Mouse (Mus musculus): Measurements from ENCODE around the gene Rpf1.

Gene Rpf1

DNA sequence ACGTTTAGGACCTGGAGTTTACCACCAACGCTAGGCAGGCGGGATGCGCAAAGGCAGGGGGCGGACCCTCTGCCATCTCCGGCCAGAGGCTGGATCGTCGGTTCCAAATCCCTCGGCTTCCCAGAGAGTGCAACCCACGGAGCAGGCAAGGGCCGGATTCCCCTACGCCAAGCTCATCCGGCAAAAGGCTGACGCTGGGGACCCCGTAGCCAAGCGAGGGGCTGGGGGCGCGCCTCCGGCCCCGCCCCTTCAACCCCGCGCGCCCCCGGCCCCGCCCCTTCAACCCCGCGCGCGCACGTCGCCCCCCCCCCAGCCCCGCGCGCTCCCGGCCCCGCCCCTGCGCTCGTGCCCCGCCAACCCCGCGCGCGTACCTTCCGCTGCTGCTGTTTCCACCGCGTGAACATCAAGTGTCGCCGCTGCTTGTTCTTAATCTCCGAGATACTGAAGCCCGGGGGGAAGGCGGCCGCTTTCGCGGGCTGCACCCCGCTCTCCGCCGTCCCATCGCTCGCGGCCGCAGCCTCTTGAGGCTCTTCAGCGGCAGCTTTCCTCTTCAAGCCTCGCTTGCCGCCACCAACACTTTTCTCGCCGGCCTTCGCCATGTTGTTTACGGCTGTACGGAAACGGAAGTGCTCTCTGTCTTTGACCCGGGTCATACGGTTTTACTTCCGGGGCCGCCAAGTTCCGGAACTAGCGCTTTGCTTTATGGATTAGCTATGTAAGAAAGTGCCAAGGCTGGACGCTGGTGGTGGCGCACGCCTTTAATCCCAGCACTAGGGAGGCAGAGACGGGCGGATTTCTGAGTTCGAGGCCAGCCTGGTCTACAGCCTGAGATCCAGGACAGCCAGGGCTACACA is at the start of gene Rpf1:
Gene Rpf1 (minus strand): TSS at position 632 of the 854 bp plus-strand sequence.
- peak; percentile 97 for DNase-seq (ENCODE audit: low read depth, low spot score)

DNA sequence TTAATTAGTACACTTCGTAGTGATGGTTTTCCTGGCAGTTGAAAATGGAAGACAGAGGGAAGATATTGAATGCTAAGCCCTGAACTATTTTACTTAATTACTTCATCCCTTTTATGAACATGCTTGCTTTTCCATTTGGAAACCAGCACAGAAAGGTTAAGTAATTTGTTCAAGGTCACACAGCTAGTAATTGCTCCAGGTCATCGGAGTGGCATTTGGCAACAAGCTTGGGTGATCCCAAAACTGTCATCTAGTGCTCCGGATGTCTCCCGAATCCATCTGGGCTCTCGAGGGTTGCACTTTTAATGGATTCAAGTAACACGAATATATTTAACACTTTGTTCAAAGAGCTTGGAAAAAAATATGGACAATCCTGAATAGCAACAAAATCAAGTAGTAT is 49.7 kb upstream of the Rpf1 start:
- no peak for DNase-seq (ENCODE audit: low read depth, low spot score)

DNA sequence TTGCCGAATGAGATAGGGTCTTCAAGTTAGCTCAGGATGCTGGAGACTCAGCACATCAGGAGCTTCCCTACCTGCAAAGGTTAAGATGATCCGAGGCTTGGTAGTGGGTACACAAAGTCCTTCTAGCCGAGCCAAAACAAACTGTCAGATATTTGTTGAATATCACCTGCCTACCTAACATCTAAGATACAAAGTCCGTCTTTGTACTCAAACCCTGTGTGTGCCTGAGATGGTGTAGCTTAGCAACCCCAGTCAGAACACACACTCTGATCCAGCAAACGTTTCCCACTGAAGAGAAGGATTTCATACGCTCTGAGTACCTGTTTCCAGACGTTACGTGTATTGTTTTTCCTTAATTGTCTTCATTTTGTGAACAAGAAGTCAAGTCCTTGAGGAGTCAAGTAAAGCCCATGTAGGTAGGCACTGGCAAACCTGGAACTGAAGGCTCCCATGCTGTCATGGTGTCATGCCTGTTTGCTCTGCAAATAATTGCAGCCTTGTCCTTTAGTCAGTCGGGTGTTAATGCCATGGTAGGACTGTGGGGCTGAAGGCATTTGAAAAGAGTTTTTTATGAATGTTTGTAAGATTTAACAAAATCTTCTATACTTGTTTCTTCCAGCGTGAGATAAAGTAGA is 49.0 kb upstream of the Rpf1 start, which contains the start of gene Uox:
Gene Uox (plus strand): TSS at position 279 of the 635 bp plus-strand sequence.
- no peak for DNase-seq (ENCODE audit: low read depth, low spot score)

DNA sequence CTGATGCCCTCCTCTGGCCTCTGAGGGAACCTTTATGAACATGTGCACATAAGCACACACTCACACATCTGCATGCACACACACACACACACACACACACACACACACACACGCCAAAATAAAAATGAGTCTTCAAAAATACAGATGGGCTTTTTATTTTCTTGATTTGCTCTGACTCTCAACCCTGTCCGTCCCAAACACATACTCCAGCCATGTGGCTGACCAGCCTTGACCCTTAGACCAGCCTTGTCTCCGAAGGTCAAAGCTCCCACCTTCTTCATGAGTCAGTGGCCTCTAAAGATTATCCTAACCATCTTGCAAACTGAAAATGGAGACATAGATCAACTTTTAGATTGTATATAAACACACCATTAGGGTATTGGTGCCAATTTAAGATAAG is 48.4 kb upstream of the Rpf1 start:
- no peak for DNase-seq (ENCODE audit: low read depth, low spot score)

DNA sequence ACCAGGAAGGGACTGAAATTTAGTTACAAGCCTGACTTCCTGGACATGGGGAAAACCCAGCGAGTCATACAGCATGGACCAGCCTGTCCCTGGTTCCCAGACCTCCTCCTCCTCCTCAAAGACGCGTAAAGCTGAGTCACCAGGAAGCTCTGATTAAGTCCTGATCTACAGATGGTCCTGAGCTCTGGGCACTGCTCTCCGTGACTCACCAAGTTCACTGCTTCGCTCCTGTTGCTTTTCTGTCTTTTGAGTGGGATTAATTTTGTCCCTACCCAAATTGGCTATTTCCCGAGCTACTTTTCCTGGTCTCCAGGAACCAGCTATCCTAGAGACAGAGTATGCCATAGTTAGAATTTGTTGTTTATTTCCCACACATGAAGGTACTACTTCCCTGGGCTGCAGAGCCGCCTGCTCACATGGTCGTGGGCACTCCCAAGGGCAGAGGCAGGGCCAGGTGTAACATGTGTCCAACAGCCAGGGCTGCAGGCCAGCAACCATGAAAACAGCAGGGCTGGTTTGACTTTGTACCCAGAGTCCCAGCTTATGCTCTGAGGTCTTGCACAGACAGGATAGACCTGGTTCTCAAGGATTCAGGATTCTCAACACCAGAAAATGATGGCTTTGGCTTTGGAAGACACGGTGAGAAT is 46.8 kb upstream of the Rpf1 start:
- DNase-seq (ENCODE audit: low read depth, low spot score), result peak; percentile 96

DNA sequence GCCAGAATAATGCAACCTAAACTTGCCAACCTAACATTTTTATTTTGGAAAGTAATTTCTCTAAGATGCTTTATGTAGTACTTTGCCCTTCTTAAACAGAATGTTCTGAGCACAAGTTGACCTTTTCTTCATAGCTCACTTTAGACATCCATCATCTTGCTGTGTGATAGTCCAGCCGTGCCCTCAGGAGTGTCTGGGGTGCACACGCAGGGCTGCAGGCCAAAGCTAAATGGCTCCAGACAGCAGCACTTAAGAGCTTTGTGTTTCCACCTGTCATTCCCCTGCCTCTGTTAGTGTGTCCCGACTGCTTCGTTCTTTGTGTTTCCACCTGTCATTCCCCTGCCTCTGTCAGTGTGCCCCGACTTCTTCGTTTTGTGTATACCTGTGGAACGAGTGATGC is 46.1 kb upstream of the Rpf1 start:
- peak; percentile 57 for DNase-seq (ENCODE audit: low read depth, low spot score)

DNA sequence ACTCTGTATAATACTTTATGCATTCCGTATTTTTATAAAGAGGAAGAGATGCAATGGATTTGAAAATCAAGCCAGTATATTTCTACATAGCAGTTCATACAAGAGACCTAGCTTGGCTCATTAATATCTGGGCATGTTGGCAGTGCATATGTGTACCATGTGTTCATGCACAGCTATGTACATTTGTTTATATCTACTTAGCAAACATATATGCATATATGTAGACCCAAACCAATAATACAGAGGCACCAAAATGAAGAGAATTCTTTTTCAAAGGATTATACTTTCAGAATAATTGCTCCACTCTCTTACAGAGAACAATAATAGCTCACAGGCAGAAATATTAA is 43.8 kb upstream of the Rpf1 start:
- DNase-seq (ENCODE audit: low read depth, low spot score), result no peak

DNA sequence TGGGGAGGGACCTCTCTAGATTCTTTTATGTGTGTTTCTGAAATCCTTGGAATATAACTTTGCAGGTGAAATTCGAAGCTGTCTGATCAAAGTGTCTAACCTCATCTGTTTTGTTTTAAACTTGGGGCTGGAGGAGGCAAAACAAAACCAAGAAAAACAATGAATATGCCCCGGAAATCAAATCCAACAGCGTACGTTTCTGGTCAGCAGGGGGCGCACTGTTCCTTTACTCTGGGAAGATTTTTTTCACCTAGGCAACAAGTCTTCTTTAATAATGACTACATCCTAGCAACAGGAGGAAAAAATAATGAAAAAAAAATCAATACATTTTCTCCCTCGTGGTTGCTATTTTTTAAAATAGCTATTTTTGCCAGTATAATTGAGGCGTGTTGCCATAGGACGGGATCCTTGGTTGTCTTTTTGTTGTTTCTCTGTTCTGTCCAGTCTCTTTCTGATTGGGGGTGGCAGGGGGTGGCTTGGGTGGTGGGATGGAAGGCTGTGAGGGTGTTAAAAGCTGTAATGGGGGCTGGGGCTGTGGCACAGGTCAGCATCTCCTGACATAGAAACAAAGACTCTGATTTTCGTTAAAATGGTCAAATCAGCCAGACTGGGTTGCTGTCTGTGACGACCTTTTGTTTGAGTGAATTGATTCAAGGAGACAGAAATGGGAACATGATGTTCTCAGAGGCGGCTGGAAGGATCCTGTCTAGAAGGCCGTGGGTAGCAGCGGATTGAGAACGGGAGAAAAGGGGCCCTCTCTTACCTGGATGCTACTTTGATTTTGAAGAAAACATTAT is 43.2 kb upstream of the Rpf1 start:
- DNase-seq (ENCODE audit: low read depth, low spot score), result peak; percentile 92

DNA sequence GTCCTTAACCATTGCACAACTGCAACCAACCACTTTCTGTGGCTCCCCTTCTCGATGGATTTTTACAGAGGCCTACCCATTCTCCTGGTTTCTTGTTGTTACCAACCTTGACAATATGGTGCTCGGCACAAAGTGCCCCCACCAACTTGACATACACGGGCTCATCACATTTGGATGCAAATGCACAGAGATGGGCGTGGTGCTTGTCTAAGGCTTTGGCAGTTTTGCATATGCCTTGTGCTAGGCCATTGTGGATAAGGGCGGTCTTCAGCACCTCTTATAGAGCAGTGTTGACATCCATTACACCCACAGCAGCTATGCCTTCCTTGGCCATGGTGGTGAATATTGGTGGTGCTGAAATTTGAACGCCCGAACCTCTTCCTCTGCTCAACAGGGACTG is 41.7 kb upstream of the Rpf1 start:
- DNase-seq (ENCODE audit: low read depth, low spot score), result no peak

DNA sequence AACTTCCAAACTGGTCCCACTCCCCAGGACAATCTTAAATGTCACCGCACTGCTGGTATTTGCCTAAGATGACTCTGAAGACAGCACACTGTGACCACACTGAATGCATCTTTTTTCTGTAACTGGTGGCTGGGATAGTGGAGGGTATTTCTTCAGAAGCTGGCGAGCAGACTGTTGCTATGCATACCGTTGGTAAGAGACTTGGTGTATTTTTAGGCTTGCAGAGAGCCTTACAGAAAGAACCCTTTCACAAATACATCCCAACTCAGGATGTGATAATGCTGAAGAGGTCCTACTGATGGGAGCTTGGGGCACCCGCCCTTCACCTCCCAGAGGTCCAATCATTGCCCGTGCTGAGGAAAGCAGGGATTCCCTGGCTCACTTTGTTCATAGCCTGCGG is 36.3 kb upstream of the Rpf1 start:
- no peak for DNase-seq (ENCODE audit: low read depth, low spot score)

DNA sequence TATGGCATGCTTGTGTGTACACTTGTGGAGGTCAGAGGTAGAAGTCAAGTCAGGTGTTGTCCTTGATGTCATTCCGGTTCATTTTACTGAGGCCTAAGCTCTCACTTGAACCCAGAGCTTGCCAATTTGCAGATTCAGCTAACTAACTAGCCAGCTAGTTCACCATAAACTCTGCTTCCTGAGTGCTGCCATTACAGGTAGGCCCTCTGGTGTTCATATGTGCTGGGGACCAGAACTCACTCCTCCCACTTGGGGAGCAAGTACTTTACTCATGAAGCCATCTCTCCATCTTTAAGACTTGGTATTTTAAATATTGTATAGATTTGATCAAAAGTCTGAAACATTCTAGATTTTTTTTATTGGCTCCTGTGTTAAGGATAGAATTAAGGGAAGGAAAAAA is 35.3 kb upstream of the Rpf1 start:
- DNase-seq (ENCODE audit: low read depth, low spot score), result no peak

DNA sequence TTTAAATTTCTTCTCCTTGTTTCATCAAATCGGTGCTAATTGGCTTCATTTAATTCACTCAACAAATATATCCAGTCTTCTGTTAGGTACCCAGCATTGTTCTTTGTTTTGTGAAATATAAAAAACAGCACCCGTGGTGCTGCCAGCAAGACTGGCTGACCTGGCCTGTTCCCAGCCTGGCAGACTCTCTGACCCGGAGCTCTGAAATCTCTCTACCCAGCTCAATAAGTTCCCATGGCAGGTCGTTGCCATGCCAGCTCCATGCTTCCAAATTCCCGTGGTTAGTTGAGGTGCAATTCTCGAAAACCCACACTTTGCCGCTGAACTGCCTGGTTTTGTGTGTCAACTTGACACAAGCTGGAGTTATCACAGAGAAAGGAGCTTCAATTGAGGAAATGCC is 33.6 kb upstream of the Rpf1 start:
- no peak for DNase-seq (ENCODE audit: low read depth, low spot score)

DNA sequence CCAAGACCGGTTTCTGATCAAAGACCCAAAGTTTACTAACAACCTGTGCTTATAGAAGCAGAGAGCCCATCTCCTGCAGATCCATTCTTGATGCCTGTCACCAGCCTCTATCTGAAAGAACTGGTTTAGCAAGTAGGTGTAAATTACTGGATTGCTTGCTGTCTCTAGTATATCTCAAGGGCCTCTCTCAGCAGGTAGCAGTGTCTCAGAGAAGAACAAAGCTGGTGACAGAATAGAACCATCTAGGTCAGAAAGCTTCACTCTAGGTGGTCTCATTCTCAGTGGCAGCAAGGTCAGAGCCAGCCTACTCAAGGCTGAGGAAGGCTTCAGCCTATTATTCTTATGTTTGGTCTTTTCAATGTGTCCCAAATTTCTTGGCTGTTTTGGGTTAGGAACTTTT is 22.4 kb upstream of the Rpf1 start:
- no peak for DNase-seq (ENCODE audit: low read depth, low spot score)

DNA sequence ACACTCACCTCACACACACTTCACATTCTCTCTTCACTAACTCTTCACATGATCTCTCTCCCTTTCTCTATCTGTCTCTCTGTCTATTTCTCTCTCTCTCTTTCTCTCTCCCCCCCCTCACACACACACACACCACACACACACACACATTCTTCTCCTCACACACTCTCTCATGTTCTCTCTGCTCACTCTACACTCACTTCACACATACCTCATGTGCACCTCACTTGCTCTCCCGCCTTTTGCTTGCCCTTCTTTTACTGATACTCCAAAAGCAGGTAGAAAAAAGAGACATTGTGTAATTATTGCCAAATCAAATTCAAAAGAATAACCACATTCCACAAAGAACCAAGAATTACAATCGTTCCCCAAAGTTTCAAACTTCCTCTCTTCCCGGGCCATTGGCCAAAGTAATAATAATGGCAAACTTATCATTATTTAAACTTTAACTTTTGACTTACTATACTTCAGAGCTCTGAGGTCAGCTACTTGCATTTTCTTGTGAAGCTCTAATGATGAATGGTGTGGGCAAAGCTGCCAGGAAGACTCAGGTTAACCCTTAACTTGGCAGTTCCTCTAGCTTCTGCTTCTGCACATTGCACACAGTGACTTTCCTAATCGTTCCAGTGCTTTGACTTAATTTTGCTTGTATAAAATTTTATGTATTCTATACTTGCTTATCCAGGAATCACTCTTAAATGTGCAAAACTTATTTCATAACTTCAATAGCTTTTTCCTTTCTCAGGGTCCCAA is 19.5 kb upstream of the Rpf1 start:
- peak; percentile 12 for DNase-seq (ENCODE audit: low read depth, low spot score)

DNA sequence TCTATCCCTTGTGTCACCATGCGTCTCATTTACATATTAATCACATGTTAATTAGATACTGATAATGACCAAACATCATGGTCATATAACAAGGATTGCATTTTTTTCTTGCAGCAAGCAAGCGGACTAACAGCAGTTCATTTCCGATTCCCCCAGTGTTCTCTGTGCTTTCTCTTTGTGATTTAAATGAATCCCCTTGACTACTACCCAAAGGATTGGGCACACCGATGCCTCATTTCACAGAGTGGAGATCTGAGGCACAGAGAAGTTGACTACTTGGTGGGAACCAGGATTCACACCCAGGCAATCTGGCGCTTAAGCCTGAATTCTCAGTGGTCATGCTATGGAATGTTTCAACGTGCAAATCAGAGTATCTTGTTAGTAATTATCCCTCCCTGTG is 13.8 kb upstream of the Rpf1 start:
- DNase-seq (ENCODE audit: low read depth, low spot score), result no peak

DNA sequence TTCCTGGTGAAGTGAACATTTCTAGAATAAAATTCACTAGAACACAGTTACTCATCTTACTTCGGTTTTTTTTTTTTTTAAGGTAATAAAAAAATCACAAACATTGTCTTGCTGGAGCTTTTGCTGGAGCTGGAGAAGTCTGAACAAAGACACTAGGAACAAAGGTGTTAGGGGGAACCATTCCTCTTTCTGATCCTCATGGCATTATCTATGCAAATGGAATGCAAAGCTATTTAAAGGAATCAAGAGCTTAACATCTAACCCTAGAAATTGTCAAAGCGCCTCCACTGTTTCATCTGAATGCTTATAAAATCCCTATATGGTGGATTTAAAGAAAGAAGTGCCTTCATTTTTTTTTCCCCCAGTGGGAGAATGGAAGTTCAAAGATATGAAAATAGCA is 7.1 kb upstream of the Rpf1 start:
- DNase-seq (ENCODE audit: low read depth, low spot score), result no peak

DNA sequence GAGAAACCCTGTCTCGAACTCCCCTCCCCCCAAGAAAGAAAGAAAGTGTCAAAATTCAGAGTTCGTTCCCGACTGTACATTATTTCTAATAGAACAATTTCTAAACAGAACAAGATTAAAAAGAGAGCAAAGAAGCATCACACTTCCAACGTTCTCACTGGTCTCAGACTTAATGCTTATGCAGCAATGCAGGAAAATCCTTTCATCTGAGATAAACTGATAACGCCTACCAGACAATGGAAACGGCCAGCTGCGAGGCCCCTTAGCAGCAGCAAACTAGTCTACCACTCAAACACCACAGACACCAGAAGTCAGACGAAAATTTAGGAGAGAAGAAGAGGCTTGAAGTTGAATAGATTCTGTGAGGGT is 407 bp upstream of the Rpf1 start:
- no peak for DNase-seq (ENCODE audit: low read depth, low spot score)

DNA sequence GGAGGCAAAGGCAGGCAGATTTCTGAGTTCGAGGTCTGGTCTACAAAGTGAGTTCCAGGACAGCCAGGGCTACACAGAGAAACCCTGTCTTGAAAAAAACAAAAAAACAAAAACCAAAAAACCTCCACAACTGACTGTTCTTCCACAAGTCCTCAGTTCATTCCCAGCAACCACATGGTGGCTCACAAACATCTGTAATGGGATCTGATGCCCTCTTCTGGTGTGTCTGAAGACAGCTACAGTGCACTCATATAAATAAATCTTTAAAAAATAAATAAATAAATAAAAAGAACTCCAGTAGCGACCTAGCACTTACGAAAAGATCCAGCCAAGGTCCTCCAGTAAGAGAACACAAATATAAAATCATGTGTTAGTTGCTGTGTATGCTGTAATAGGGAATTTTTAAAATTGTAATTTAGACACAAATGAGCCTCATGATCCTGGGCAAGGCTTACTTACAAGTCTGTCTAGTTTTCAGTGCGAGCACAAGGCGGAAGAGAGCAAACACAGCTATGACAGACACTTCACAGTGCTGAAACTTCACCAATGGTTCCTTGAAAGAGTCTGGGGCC is 917 bp downstream of the Rpf1 start:
- peak; percentile 34 for DNase-seq (ENCODE audit: low read depth, low spot score)

DNA sequence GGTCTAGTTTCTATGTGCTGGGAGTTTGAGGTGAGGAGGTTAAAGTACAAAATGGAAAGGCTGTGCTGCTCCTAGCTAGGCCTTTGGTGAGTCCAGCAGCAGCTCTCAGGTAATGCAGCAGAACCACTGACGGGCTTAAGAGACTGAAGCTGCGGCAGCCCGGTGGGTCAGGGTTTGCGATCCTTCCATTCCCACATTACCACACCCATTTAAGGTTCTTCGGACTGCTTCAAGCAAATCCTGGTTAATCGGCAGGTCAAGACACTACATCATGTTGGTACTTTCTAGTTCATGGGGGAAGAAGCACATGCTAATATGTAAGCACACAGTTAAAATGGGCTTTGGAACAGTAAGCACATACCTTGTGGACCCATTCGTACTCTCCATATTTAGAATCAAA is 14.5 kb downstream of the Rpf1 start:
- DNase-seq (ENCODE audit: low read depth, low spot score), result no peak

DNA sequence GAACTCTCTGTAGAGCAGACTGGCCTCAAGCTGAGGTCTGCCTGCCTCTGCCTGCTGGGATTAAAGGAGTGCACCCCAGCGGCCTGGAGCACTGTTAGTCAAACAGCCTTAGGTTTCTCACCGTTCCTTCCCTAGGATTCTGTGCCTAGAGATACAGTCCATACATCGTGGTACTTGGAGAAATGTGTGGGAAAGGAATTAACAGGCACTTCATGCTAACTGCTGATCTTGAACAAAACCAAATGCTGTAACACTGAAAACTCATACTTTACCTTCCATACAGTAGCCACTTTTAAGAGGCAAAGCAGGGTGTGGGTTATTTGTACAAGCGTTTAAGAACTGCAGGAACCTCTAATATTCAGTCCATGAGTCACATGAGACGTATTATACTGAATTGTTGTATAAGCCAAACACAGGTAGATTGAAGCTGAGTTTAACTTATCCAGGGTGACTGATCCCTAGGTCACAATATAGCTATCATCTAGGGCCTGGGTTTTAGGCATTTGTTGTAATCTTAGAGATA is 19.6 kb downstream of the Rpf1 start:
- peak; percentile 32 for DNase-seq (ENCODE audit: low read depth, low spot score)

DNA sequence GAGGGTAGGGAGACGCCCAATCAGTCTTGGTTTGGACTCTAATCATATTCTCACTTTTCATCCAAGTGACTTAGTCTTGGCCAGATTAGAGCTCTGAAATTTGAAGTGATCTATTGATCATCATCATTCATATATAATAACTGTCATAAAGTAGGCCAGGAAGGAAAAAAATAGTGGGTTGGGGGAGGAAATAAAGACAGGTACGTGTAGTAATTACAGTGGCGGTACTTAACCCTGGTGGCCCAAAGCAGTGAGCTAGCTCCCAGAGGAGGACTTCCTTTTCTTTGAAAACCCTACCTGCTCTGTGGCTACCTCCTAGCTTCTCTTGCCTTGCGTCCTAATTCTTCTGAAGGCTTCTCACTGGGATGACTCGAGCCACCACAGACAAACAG is 20.4 kb downstream of the Rpf1 start:
- peak; percentile 30 for DNase-seq (ENCODE audit: low read depth, low spot score)
